Mouse (Mus musculus) cortical plate, adult 2 months (tissue): ENCODE results near the gene Nos2. TPM values are rescaled to one million over a fixed set of nuclear protein-coding genes. Genes with fewer than 3 reads are reported as not detected.

ENCODE experiments used
- H3K27ac ChIP-seq: fragments of 200-500 bp; 2 replicates; pipeline ENCODE4 v1.5.1; 2012; ENCODE audit warnings: low read length, control low read depth, inconsistent platforms; ENCODE audit not compliant: insufficient read depth
- H3K4me1 ChIP-seq: fragments of 200-500 bp; 2 replicates; pipeline ENCODE4 v1.6.1; 2011; ENCODE audit warnings: low read length; ENCODE audit not compliant: control insufficient read depth, insufficient read depth
- H3K4me3 ChIP-seq: fragments of 200-500 bp; 2 replicates; pipeline ENCODE4 v1.5.1; 2011; ENCODE audit warnings: mild to moderate bottlenecking, low read length, control low read depth; ENCODE audit not compliant: insufficient read depth
- CTCF ChIP-seq: fragments of 200-500 bp; IDR thresholded peaks from 2 replicates; pipeline ENCODE4 v1.5.1; 2011; ENCODE audit warnings: mild to moderate bottlenecking, control low read depth, low read length; ENCODE audit not compliant: insufficient read depth; ENCODE audit errors: extremely low read depth
- POLR2A ChIP-seq: fragments of 200-500 bp; IDR thresholded peaks from 2 replicates; pipeline ENCODE4 v1.6.1; 2011; ENCODE audit warnings: mild to moderate bottlenecking, low read length, control low read depth; ENCODE audit not compliant: insufficient read depth; ENCODE audit errors: extremely low read depth
- polyA plus RNA-seq: library from polyadenylated mRNA; depleted of rRNA; stranded (reverse); fragments of >200 nt; gene quantifications from 2 replicates; pipeline ENCODE4 v1.2.3, GENCODE M21; 2012

Nos2 gene
- polyA plus RNA-seq, 1 experiment, result 0.69 TPM

DNA sequence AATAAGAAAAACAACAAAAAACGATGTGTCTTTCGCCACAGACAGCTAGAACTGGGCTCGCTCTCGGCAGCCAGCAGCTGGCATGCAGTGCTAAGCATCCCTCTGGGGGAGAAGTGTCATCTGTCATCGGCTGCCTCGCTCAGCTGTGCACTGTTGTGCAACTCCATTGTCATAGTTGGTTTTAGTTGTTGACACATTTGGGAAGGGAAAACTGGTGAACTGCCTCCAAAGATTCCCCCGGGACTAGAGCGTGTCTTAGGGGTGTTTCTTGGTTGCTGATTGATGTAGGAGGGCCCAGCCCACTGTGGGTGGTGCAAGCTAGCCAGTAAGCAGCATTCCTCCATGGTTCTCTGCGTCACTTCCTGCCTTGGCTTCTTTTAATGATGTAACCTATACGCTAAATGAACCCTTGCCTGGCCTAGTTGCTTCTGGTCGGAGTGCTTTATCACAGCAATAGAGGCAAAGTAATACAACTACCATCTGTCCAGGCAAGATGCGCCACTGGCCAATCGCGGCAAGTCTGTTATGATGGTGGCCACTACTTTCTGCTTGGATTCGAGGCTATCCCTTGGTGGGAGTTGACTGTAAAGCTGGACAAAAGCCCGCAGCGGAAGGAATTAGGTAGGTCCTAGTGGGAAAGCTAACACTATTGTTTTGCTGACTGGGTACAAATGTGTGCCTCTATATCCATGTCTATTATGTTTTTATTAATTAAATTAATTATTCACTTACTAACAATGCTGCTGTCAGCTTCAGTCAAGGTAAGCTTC lies 53.0 kb downstream of the Nos2 start:
- no peak overlapping the region for H3K27ac ChIP-seq
- no peak overlapping the region for H3K4me3 ChIP-seq

GRCm38 (mm10) chr11:78976731-78977510 lies 56.3 kb downstream of the Nos2 start:
- no peaks in the 10 kb centered on the region for H3K4me1 ChIP-seq
- H3K27ac ChIP-seq, result no peak overlapping the region
- no peak for TF ChIP-seq CTCF
- no peak for TF ChIP-seq POLR2A
- H3K4me3 ChIP-seq, result no peak overlapping the region

More for the DNA sequence above, 53.0 kb downstream of the Nos2 start:
- TF ChIP-seq POLR2A, result no peak
- no peak for TF ChIP-seq CTCF
- no peaks in the 10 kb centered on the region for H3K4me1 ChIP-seq

- no peaks in the 10 kb centered on the region for H3K4me1 ChIP-seq
- TF ChIP-seq CTCF, result no peak
- no peak for TF ChIP-seq POLR2A
- H3K27ac ChIP-seq, result no peak overlapping the region
- H3K4me3 ChIP-seq, result no peak overlapping the region
Observed at GRCm38 (mm10) chr11:78978176-78979019, 57.8 kb downstream of the Nos2 start.

DNA sequence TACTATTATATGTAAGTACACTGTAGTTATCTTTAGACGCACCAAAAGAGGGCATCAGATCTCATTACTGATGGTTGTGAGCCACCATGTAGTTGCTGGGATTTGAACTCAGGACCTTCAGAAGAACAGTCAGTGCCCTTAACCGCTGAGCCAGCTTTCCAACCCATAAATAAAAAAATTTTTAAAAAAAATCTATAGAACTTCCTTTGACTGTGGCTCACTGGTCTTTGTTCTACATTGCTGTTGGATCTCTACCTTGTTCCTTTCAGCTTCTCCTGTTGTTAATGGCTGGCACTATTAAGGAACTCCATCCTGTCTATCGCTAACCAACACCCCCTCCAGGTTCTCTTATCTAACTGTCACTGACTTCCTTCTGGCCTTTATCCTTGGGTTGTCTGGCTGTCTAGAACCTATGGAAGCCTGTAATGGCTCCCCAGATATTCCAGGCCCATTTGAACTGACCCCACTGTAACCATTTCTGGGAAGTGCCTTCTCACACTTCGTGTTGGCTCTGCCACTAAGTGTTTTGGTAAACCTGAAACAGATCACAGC lies 59.6 kb downstream of the Nos2 start:
- no peak for TF ChIP-seq POLR2A
- no peak for TF ChIP-seq CTCF
- H3K4me3 ChIP-seq, result no peak overlapping the region
- H3K27ac ChIP-seq, result no peak overlapping the region
- no peaks in the 10 kb centered on the region for H3K4me1 ChIP-seq

- H3K4me3 ChIP-seq, result no peak overlapping the region
- TF ChIP-seq CTCF, result no peak
- no peak for TF ChIP-seq POLR2A
- no peak overlapping the region for H3K27ac ChIP-seq
- no peaks in the 10 kb centered on the region for H3K4me1 ChIP-seq
Observed at GRCm38 (mm10) chr11:78982042-78982441, 61.5 kb downstream of the Nos2 start.

GRCm38 (mm10) chr11:78982513-78983291 lies 62.1 kb downstream of the Nos2 start:
- no peaks in the 10 kb centered on the region for H3K4me1 ChIP-seq
- TF ChIP-seq CTCF, result no peak
- no peak for TF ChIP-seq POLR2A

DNA sequence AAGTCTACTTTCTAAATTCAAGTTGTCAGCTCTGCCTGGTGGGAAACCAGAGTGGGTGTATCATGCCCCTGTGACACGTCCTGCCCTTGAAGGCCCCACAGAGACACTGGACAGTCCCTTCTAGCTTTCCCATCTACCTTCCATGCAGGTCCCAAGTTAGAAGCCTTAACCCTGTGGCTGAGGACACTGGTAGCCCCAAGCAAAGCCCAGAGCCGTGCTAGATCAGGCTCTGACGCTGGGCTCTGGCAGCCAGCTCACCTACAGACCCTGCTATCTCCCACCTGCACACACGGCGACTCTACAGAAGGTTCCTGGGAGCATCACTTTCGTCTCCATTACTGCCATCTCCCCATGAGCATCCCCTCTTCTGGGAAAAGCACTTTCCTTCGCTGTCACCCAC lies 63.0 kb downstream of the Nos2 start:
- H3K27ac ChIP-seq, result no peak overlapping the region
- no peak for TF ChIP-seq CTCF
- no peak for TF ChIP-seq POLR2A

More at GRCm38 (mm10) chr11:78982513-78983291, 62.1 kb downstream of the Nos2 start:
- peak overlapping the region; percentile 69; the same call in 1 of the 2 replicates for H3K27ac ChIP-seq
- no peak overlapping the region for H3K4me3 ChIP-seq

DNA sequence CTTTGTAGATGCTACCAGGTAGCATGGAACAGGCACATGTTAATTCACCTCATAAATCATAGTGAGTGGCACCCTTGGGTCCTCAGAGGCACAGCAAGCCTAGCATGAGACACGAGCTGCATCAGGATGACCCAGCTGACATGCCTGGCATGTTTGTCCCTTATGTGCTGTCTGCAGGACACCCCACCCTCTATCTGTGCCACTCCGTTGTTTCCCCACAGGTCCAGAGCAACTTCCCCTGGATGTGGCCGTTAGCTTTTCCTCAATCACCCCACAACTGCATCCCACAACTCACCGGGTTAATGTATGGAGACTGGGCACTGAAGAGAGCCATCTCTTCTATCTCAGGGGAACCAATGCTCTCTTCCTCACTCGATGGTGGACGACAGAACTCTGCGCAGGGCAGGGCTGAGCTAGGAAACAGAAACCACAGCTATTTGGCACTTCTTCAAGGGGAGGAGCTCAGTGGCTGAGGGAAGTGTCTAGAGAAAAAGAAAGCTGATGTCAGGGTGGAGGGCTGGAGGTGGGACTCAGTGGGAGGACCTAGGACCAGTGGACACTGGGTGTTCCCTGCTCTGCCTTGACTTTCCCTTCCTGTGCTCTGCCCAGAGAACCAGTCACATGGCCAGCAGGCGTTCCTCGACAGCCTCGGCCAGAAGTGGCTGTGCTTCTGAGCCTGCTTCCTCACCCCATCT lies 64.0 kb downstream of the Nos2 start, which contains the start of gene Lgals9:
TSS of gene Lgals9 (minus strand) at position 464 of the 695 bp plus-strand sequence.
- Histone ChIP-seq H3K4me3 (peak within 1 kb of the TSS; percentile 45), H3K4me1 (no peaks in the 10 kb centered on the region), H3K27ac (no peak within 1 kb of the TSS)
- TF ChIP-seq CTCF (no peak), POLR2A (0 out of 2 replicates have a peak, but pooled peaks have one; percentile 22)

More for the DNA sequence above, 63.0 kb downstream of the Nos2 start:
- Histone ChIP-seq H3K4me3 (no peak overlapping the region), H3K4me1 (no peaks in the 10 kb centered on the region)
